Mouse (Mus musculus) hindlimb bud, embryonic 11.5 days (tissue): ENCODE results near the gene Fez2.

ENCODE experiments used
- DNase-seq: peaks from one replicate; pipeline ENCODE4 v3.0.0-alpha.2; 2012; ENCODE audit warnings: low read depth, low spot score; ENCODE audit errors: extremely low spot score

The Fez2 gene

GRCm38 (mm10) chr17:78322369-78323335 lies 95.3 kb downstream of the Fez2 start:
- no peak for DNase-seq

GRCm38 (mm10) chr17:78321216-78321835 lies 96.6 kb downstream of the Fez2 start:
- no peak for DNase-seq
